Mouse (Mus musculus) cortical plate, adult 2 months (tissue): ENCODE results near the gene Bptf.

ENCODE experiments used
- CTCF ChIP-seq: fragments of 200-500 bp; IDR thresholded peaks from 2 replicates; pipeline ENCODE4 v1.5.1; 2011; ENCODE audit warnings: mild to moderate bottlenecking, control low read depth, low read length; ENCODE audit not compliant: insufficient read depth; ENCODE audit errors: extremely low read depth
- POLR2A ChIP-seq: fragments of 200-500 bp; IDR thresholded peaks from 2 replicates; pipeline ENCODE4 v1.6.1; 2011; ENCODE audit warnings: mild to moderate bottlenecking, low read length, control low read depth; ENCODE audit not compliant: insufficient read depth; ENCODE audit errors: extremely low read depth

DNA sequence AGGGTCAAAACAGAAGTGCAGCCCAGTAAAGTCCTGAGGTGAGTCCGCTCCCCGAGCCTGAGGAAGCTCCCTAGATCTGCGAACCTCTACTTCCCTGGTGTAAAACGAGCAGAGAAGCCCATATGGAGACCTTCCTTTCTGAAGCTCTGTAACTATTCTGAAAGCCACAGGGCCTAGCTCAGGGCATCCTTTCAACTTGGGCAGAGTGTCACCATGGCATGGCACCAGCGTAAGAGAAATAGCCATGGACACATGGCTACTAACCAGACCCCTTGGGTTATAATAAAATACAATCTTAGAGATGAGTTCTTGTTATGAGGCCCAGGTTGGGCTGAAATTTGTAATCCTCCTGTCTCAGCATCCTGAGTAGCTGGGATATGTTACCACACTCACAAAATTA, 35.0 kb downstream of the Bptf start:
- TF ChIP-seq POLR2A (no peak), CTCF (no peak)
